Mouse (Mus musculus): ENCODE data around the gene Pvalb.

Pvalb gene

GRCm38 (mm10) chr15:78206312-78206711, at the start of gene Pvalb:
Pvalb (minus strand) TSS chr15:78206400.
- DNase-seq: no peak

GRCm38 (mm10) chr15:78254751-78255150, 48.6 kb upstream of the Pvalb start:
- peak; percentile 42 for DNase-seq

- no peak for DNase-seq
Observed at GRCm38 (mm10) chr15:78248410-78248809, 42.2 kb upstream of the Pvalb start.

GRCm38 (mm10) chr15:78247659-78248058, 41.5 kb upstream of the Pvalb start:
- DNase-seq: no peak

- no peak for DNase-seq
Observed at GRCm38 (mm10) chr15:78246143-78247116, 40.2 kb upstream of the Pvalb start.

- DNase-seq: no peak
Observed at GRCm38 (mm10) chr15:78244695-78245492, 38.7 kb upstream of the Pvalb start, which contains the start of gene Ncf4. Ncf4 (plus strand) TSS chr15:78244801.

- DNase-seq: peak; percentile 15
Observed at GRCm38 (mm10) chr15:78243774-78244173, 37.6 kb upstream of the Pvalb start.

- no peak for DNase-seq
Observed at GRCm38 (mm10) chr15:78243061-78243460, 36.9 kb upstream of the Pvalb start.

- DNase-seq: no peak
Observed at GRCm38 (mm10) chr15:78241335-78241734, 35.1 kb upstream of the Pvalb start.

GRCm38 (mm10) chr15:78239956-78240617, 33.9 kb upstream of the Pvalb start:
- DNase-seq: no peak

GRCm38 (mm10) chr15:78239453-78239852, 33.3 kb upstream of the Pvalb start:
- peak; percentile 44 for DNase-seq

GRCm38 (mm10) chr15:78234823-78235509, 28.8 kb upstream of the Pvalb start:
- DNase-seq: no peak

GRCm38 (mm10) chr15:78231346-78232331, 25.4 kb upstream of the Pvalb start:
- no peak for DNase-seq

GRCm38 (mm10) chr15:78227816-78228215, 21.6 kb upstream of the Pvalb start:
- no peak for DNase-seq

- no peak for DNase-seq
Observed at GRCm38 (mm10) chr15:78215269-78215668, 9.1 kb upstream of the Pvalb start.

- no peak for DNase-seq
Observed at GRCm38 (mm10) chr15:78211367-78211766, 5.2 kb upstream of the Pvalb start.

- DNase-seq: no peak
Observed at GRCm38 (mm10) chr15:78210203-78210602, 4.0 kb upstream of the Pvalb start.

- DNase-seq: peak; percentile 15
Observed at GRCm38 (mm10) chr15:78205192-78205591, 1.0 kb downstream of the Pvalb start.

GRCm38 (mm10) chr15:78204053-78204847, 1.9 kb downstream of the Pvalb start:
- DNase-seq: peak; percentile 50

Measured in right cerebral cortex, adult 18-20 months (tissue).